Mouse (Mus musculus): ENCODE data around the gene Phc3.

GRCm38 (mm10) chr3:30851422-30851821 is 117.8 kb downstream of the Phc3 start:
- no peak for TF ChIP-seq CTCF (IDR thresholded peaks at IDR 0.05; ENCODE audit: borderline replicate concordance, extremely low read depth, insufficient read depth, insufficient read length)
- TF ChIP-seq POLR2A (IDR thresholded peaks at IDR 0.05; ENCODE audit: borderline replicate concordance, extremely low read depth, insufficient read depth, insufficient read length, poor library complexity, severe bottlenecking): no peak

Data from brain, embryonic 14.5 days (tissue).